Mouse (Mus musculus) adrenal gland, postnatal 36 days (tissue): ENCODE data around the gene Polr2j. TPM values are rescaled to one million over a fixed set of nuclear protein-coding genes. Genes with fewer than 3 reads are reported as not detected.
A peak's percentile ranks its signal among the peaks of the same experiment; 100 is the strongest.

Source experiments
- DNase-seq, 2 experiments: peaks; one replicate each; pipeline ENCODE4 v3.0.0; 2021; ENCODE audit warnings: mixed read lengths in 1 of 2
- long read RNA-seq, 2 experiments: library from polyadenylated mRNA; stranded (forward); transcript quantifications; one replicate each; pipeline ENCODE4 v2.0.0; 2021; ENCODE audit warnings: borderline sequencing depth in 2 of 2
- total RNA-seq, 2 experiments: library from RNA; stranded (reverse); gene quantifications; 2 replicates each; pipeline ENCODE4 v1.2.3; 2021

Gene Polr2j
- total RNA-seq = 10 to 100 TPM; 69.3 to 96.9 TPM
- long read RNA-seq, experiment 1, transcript Polr2j-201 (4 exons, 646 nt) = major isoform, 69 of 74 reads
- long read RNA-seq, experiment 1, partial matches to known transcripts = 1 of 74 reads
- long read RNA-seq, experiment 1, other reads (novel, unspliced or antisense) = 1 of 74 reads
- long read RNA-seq, experiment 2, transcript Polr2j-201 (4 exons, 646 nt) = major isoform, 32 of 35 reads
- long read RNA-seq, experiment 2, partial matches to known transcripts = 1 of 35 reads
- long read RNA-seq, experiment 2, other reads (novel, unspliced or antisense) = 2 of 35 reads

GRCm38 (mm10) chr5:136115891-136116783 lies at the start of gene Polr2j:
Gene Polr2j (plus strand): TSS chr5:136116631.
- peak; percentile 97 to 99 for DNase-seq

- no peak for DNase-seq
Observed at GRCm38 (mm10) chr5:136069411-136069810, 47.0 kb upstream of the Polr2j start.

- DNase-seq = no peak
Observed at GRCm38 (mm10) chr5:136073051-136073450, 43.4 kb upstream of the Polr2j start.

- DNase-seq = no peak
Observed at GRCm38 (mm10) chr5:136073526-136073925, 42.9 kb upstream of the Polr2j start.

GRCm38 (mm10) chr5:136075076-136075475 lies 41.4 kb upstream of the Polr2j start:
- DNase-seq = no peak

GRCm38 (mm10) chr5:136076284-136076683 lies 40.1 kb upstream of the Polr2j start:
- DNase-seq = no peak

GRCm38 (mm10) chr5:136077001-136077550 lies 39.4 kb upstream of the Polr2j start:
- DNase-seq = no peak

GRCm38 (mm10) chr5:136078136-136078535 lies 38.3 kb upstream of the Polr2j start:
- no peak for DNase-seq

GRCm38 (mm10) chr5:136082345-136082744 lies 34.1 kb upstream of the Polr2j start:
- no peak for DNase-seq

GRCm38 (mm10) chr5:136083669-136084107 lies 32.7 kb upstream of the Polr2j start, which contains the start of gene Rasa4:
Gene Rasa4 (plus strand): TSS chr5:136083916.
- peak; percentile 94 to 95 for DNase-seq

GRCm38 (mm10) chr5:136084144-136084881 lies 32.1 kb upstream of the Polr2j start:
- DNase-seq = peak; percentile 26 to 54

GRCm38 (mm10) chr5:136084891-136085651 lies 31.4 kb upstream of the Polr2j start:
- peak; percentile 76 to 83 for DNase-seq

GRCm38 (mm10) chr5:136086290-136086689 lies 30.1 kb upstream of the Polr2j start:
- DNase-seq = no peak

- no peak for DNase-seq
Observed at GRCm38 (mm10) chr5:136088821-136089575, 27.4 kb upstream of the Polr2j start.

- DNase-seq = no peak
Observed at GRCm38 (mm10) chr5:136091927-136092326, 24.5 kb upstream of the Polr2j start.

- no peak for DNase-seq
Observed at GRCm38 (mm10) chr5:136094249-136095010, 22.0 kb upstream of the Polr2j start.

- no peak for DNase-seq
Observed at GRCm38 (mm10) chr5:136095089-136095488, 21.3 kb upstream of the Polr2j start.

GRCm38 (mm10) chr5:136098536-136098935 lies 17.9 kb upstream of the Polr2j start:
- no peak for DNase-seq

GRCm38 (mm10) chr5:136102099-136102820 lies 14.2 kb upstream of the Polr2j start:
- peak; percentile 79 to 82 for DNase-seq
